Mouse (Mus musculus): ENCODE measurements around the gene Rab3il1. TPM values are rescaled to one million over a fixed set of nuclear protein-coding genes. Genes with fewer than 3 reads are reported as not detected.

Rab3il1 gene
- polyA plus RNA-seq, 1 experiment from 2014 or later = 34.5 TPM

- Histone ChIP-seq H3K4me2 (ENCODE audit: low read depth, low read length, severe bottlenecking) (no peak overlapping the region), H3K9me3 (ENCODE audit: control insufficient read depth, low read length) (no peaks in the 10 kb centered on the region), H3K9ac (ENCODE audit: low read length) (no peak overlapping the region), H3K27me3 (ENCODE audit: control insufficient read depth, insufficient read depth, low read length) (no peaks in the 10 kb centered on the region), H3K36me3 (ENCODE audit: control insufficient read depth, insufficient read depth, low read length) (no peaks in the 10 kb centered on the region), H3K4me3 (ENCODE audit: low read depth, low read length) (no peak overlapping the region), H3K27ac (ENCODE audit: low read depth, low read length) (no peak overlapping the region), H3K4me1 (replicated peaks; ENCODE audit: control insufficient read depth, insufficient read depth, low read length) (no peaks in the 10 kb centered on the region)
- ATAC-seq (replicated peaks; ENCODE audit: low FRiP score) (no peak), DNase-seq (ENCODE audit: low spot score) (no peak)
- 79% methylated on average over 2 of the region's 2 CpGs for whole genome bisulfite sequencing
Measured at GRCm38 (mm10) chr19:9998063-9998416, 3.4 kb upstream of the Rab3il1 start.

- Histone ChIP-seq H3K4me3 (ENCODE audit: low read depth, low read length) (no peak overlapping the region), H3K4me1 (replicated peaks; ENCODE audit: control insufficient read depth, insufficient read depth, low read length) (no peaks in the 10 kb centered on the region), H3K9ac (ENCODE audit: low read length) (no peak overlapping the region), H3K27me3 (ENCODE audit: control insufficient read depth, insufficient read depth, low read length) (no peaks in the 10 kb centered on the region), H3K9me3 (ENCODE audit: control insufficient read depth, low read length) (no peaks in the 10 kb centered on the region), H3K4me2 (ENCODE audit: low read depth, low read length, severe bottlenecking) (no peak overlapping the region), H3K27ac (ENCODE audit: low read depth, low read length) (no peak overlapping the region), H3K36me3 (ENCODE audit: control insufficient read depth, insufficient read depth, low read length) (no peaks in the 10 kb centered on the region)
- DNase-seq (ENCODE audit: low spot score) = no peak
- 68% methylated on average over 13 of the region's 13 CpGs for WGBS
- no peak for ATAC-seq (replicated peaks; ENCODE audit: low FRiP score)
Measured at GRCm38 (mm10) chr19:9998736-9999486, 2.6 kb upstream of the Rab3il1 start.

- H3K27ac ChIP-seq (ENCODE audit: low read depth, low read length) = no peak overlapping the region
- 27% methylated on average over 3 of the region's 3 CpGs for WGBS
- no peak overlapping the region for H3K4me2 ChIP-seq (ENCODE audit: low read depth, low read length, severe bottlenecking)
- DNase-seq (ENCODE audit: low spot score) = no peak
- ATAC-seq (replicated peaks; ENCODE audit: low FRiP score) = no peak
- no peaks in the 10 kb centered on the region for H3K27me3 ChIP-seq (ENCODE audit: control insufficient read depth, insufficient read depth, low read length)
- H3K9me3 ChIP-seq (ENCODE audit: control insufficient read depth, low read length) = no peaks in the 10 kb centered on the region
- no peak overlapping the region for H3K4me3 ChIP-seq (ENCODE audit: low read depth, low read length)
- H3K4me1 ChIP-seq (replicated peaks; ENCODE audit: control insufficient read depth, insufficient read depth, low read length) = no peaks in the 10 kb centered on the region
- H3K9ac ChIP-seq (ENCODE audit: low read length) = no peak overlapping the region
- no peaks in the 10 kb centered on the region for H3K36me3 ChIP-seq (ENCODE audit: control insufficient read depth, insufficient read depth, low read length)
Measured at GRCm38 (mm10) chr19:10000330-10000729, 1.1 kb upstream of the Rab3il1 start.

GRCm38 (mm10) chr19:10003696-10004095 lies 2.2 kb downstream of the Rab3il1 start:
- H3K27ac ChIP-seq (ENCODE audit: low read depth, low read length) = no peak overlapping the region
- no peaks in the 10 kb centered on the region for H3K9me3 ChIP-seq (ENCODE audit: control insufficient read depth, low read length)
- no peak overlapping the region for H3K4me3 ChIP-seq (ENCODE audit: low read depth, low read length)
- no peak overlapping the region for H3K4me2 ChIP-seq (ENCODE audit: low read depth, low read length, severe bottlenecking)
- ATAC-seq (replicated peaks; ENCODE audit: low FRiP score) (no peak), DNase-seq (ENCODE audit: low spot score) (no peak)
- H3K9ac ChIP-seq (ENCODE audit: low read length) = no peak overlapping the region
- WGBS = 100% methylated on average over 1 of the region's 1 CpGs
- H3K4me1 ChIP-seq (replicated peaks; ENCODE audit: control insufficient read depth, insufficient read depth, low read length) = no peaks in the 10 kb centered on the region
- H3K36me3 ChIP-seq (ENCODE audit: control insufficient read depth, insufficient read depth, low read length) = no peaks in the 10 kb centered on the region
- H3K27me3 ChIP-seq (ENCODE audit: control insufficient read depth, insufficient read depth, low read length) = no peaks in the 10 kb centered on the region

- no peak overlapping the region for H3K4me2 ChIP-seq (ENCODE audit: low read depth, low read length, severe bottlenecking)
- 71% methylated on average over 1 of the region's 1 CpGs for WGBS
- H3K9ac ChIP-seq (ENCODE audit: low read length) = no peak overlapping the region
- ATAC-seq (replicated peaks; ENCODE audit: low FRiP score) = no peak
- no peaks in the 10 kb centered on the region for H3K27me3 ChIP-seq (ENCODE audit: control insufficient read depth, insufficient read depth, low read length)
- H3K27ac ChIP-seq (ENCODE audit: low read depth, low read length) = no peak overlapping the region
- no peak overlapping the region for H3K4me3 ChIP-seq (ENCODE audit: low read depth, low read length)
- H3K9me3 ChIP-seq (ENCODE audit: control insufficient read depth, low read length) = no peaks in the 10 kb centered on the region
- no peaks in the 10 kb centered on the region for H3K36me3 ChIP-seq (ENCODE audit: control insufficient read depth, insufficient read depth, low read length)
- no peak for DNase-seq (ENCODE audit: low spot score)
- no peaks in the 10 kb centered on the region for H3K4me1 ChIP-seq (replicated peaks; ENCODE audit: control insufficient read depth, insufficient read depth, low read length)
Measured at GRCm38 (mm10) chr19:10011408-10011807, 9.9 kb downstream of the Rab3il1 start.

- no peak for ATAC-seq (replicated peaks; ENCODE audit: low FRiP score)
- Histone ChIP-seq H3K36me3 (ENCODE audit: control insufficient read depth, insufficient read depth, low read length) (no peaks in the 10 kb centered on the region), H3K27ac (ENCODE audit: low read depth, low read length) (no peak overlapping the region), H3K4me1 (replicated peaks; ENCODE audit: control insufficient read depth, insufficient read depth, low read length) (no peaks in the 10 kb centered on the region), H3K4me2 (ENCODE audit: low read depth, low read length, severe bottlenecking) (no peak overlapping the region), H3K27me3 (ENCODE audit: control insufficient read depth, insufficient read depth, low read length) (no peaks in the 10 kb centered on the region), H3K4me3 (ENCODE audit: low read depth, low read length) (no peak overlapping the region), H3K9ac (ENCODE audit: low read length) (no peak overlapping the region), H3K9me3 (ENCODE audit: control insufficient read depth, low read length) (no peaks in the 10 kb centered on the region)
- 67% methylated on average over 6 of the region's 6 CpGs for WGBS
- peak; percentile 67 for DNase-seq (ENCODE audit: low spot score)
Measured at GRCm38 (mm10) chr19:10012827-10013278, 11.4 kb downstream of the Rab3il1 start.

GRCm38 (mm10) chr19:10013348-10013747 lies 11.9 kb downstream of the Rab3il1 start:
- 51% methylated on average over 3 of the region's 3 CpGs for WGBS
- H3K4me2 ChIP-seq (ENCODE audit: low read depth, low read length, severe bottlenecking) = no peak overlapping the region
- DNase-seq (ENCODE audit: low spot score) (no peak), ATAC-seq (replicated peaks; ENCODE audit: low FRiP score) (no peak)
- H3K9me3 ChIP-seq (ENCODE audit: control insufficient read depth, low read length) = no peaks in the 10 kb centered on the region
- H3K36me3 ChIP-seq (ENCODE audit: control insufficient read depth, insufficient read depth, low read length) = no peaks in the 10 kb centered on the region
- H3K4me3 ChIP-seq (ENCODE audit: low read depth, low read length) = no peak overlapping the region
- no peak overlapping the region for H3K27ac ChIP-seq (ENCODE audit: low read depth, low read length)
- no peak overlapping the region for H3K9ac ChIP-seq (ENCODE audit: low read length)
- H3K27me3 ChIP-seq (ENCODE audit: control insufficient read depth, insufficient read depth, low read length) = no peaks in the 10 kb centered on the region
- peaks cover 1% of the 10 kb centered on the region; the same call in 1 of the 2 replicates for H3K4me1 ChIP-seq (replicated peaks; ENCODE audit: control insufficient read depth, insufficient read depth, low read length)

GRCm38 (mm10) chr19:10013913-10014312 lies 12.4 kb downstream of the Rab3il1 start:
- Histone ChIP-seq H3K27ac (ENCODE audit: low read depth, low read length) (no peak overlapping the region), H3K4me2 (ENCODE audit: low read depth, low read length, severe bottlenecking) (no peak overlapping the region), H3K4me3 (ENCODE audit: low read depth, low read length) (no peak overlapping the region), H3K27me3 (ENCODE audit: control insufficient read depth, insufficient read depth, low read length) (no peaks in the 10 kb centered on the region; the same call in 1 of the 2 replicates), H3K9me3 (ENCODE audit: control insufficient read depth, low read length) (no peaks in the 10 kb centered on the region), H3K9ac (ENCODE audit: low read length) (no peak overlapping the region), H3K36me3 (ENCODE audit: control insufficient read depth, insufficient read depth, low read length) (no peaks in the 10 kb centered on the region), H3K4me1 (replicated peaks; ENCODE audit: control insufficient read depth, insufficient read depth, low read length) (peaks cover 2% of the 10 kb centered on the region)
- DNase-seq (ENCODE audit: low spot score) (peak; percentile 66), ATAC-seq (replicated peaks; ENCODE audit: low FRiP score) (no peak)
- 72% methylated on average over 5 of the region's 5 CpGs for WGBS

GRCm38 (mm10) chr19:10014824-10015223 lies 13.4 kb downstream of the Rab3il1 start:
- WGBS = 83% methylated on average over 13 of the region's 13 CpGs
- H3K27me3 ChIP-seq (ENCODE audit: control insufficient read depth, insufficient read depth, low read length) = no peaks in the 10 kb centered on the region; the same call in 1 of the 2 replicates
- peaks cover 4% of the 10 kb centered on the region for H3K4me1 ChIP-seq (replicated peaks; ENCODE audit: control insufficient read depth, insufficient read depth, low read length)
- DNase-seq (ENCODE audit: low spot score) = peak; percentile 57
- 0 out of 2 replicates have a peak overlapping the region, but pooled peaks have one; percentile 5 for H3K4me3 ChIP-seq (ENCODE audit: low read depth, low read length)
- H3K9me3 ChIP-seq (ENCODE audit: control insufficient read depth, low read length) = no peaks in the 10 kb centered on the region
- H3K9ac ChIP-seq (ENCODE audit: low read length) = no peak overlapping the region
- H3K27ac ChIP-seq (ENCODE audit: low read depth, low read length) = peak overlapping the region; percentile 21; the same call in 1 of the 2 replicates
- no peak overlapping the region for H3K4me2 ChIP-seq (ENCODE audit: low read depth, low read length, severe bottlenecking)
- H3K36me3 ChIP-seq (ENCODE audit: control insufficient read depth, insufficient read depth, low read length) = no peaks in the 10 kb centered on the region
- no peak for ATAC-seq (replicated peaks; ENCODE audit: low FRiP score)
